Mouse (Mus musculus): ENCODE results near the gene Lin37.

Gene Lin37

GRCm38 (mm10) chr7:30515003-30515760 is 44.5 kb downstream of the Lin37 start:
- CTCF ChIA-PET: interaction anchor here (0.5 to 1.5 kb wide), 16 partner anchors 23 to 520 kb away, joined by 3 to 6 read pairs (median 4); partner anchors contain the start of gene Pmis2 (in 1 of the 4)
- POLR2A ChIA-PET: interaction anchor here in 3 of 4 experiments (0.5 to 2.5 kb wide), 18 partner anchors 9 to 1096 kb away, joined by 3 to 16 read pairs (median 4); partner anchors contain the start of genes Aplp1 (in 1 of the 3), E130208F15Rik (in 1 of the 3), Haus5 (in 1 of the 3) and Hspb6 (in 1 of the 3)

- ChIA-PET POLR2A (no interaction called here), CTCF (interaction anchor here in 1 of 4 experiments (0.6 kb wide), 1 partner anchor 451 kb away, joined by 3 read pairs; no protein-coding TSS in a partner anchor)
Measured at GRCm38 (mm10) chr7:30508061-30508460, 51.6 kb downstream of the Lin37 start.
